Mouse (Mus musculus) retina, postnatal 7 days (tissue): ENCODE data around the gene Prom1.

Experiments used
- DNase-seq: peaks from one replicate; pipeline ENCODE4 v3.0.0-alpha.2; 2012; ENCODE audit warnings: low read depth, low spot score

The Prom1 gene

DNA sequence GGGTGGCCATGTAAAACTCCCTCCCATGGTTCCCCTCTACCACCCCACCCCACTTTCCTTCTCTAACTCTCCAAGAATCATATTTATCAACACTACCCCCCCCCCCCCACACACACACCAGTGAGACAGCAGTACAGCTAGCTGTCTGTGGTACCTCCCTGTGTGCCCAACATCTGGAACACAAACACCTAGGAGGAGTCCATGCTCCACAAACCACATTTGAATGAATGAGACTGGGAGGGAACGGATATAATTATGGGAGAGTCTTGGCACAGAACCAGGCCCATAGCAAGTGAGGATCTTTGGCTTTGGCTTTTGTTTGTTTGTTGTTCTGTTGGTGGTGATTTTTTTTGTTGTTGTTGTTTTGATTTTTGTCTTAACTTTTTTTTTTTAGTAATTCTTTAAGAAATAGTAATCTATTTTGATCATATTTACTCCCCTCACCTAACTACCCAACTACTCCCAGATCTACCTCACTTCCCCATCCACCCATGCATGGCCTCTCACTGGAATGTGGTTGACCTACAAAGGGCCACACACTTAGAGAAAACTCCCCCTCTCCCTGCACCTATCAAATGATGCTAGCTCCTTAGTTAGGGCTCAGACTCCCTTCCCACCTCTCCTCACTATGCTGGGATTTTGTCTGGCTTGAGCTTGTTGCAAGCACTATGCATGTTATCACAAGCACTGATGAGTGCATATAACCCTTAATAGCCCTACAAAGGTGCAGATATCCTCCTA, 124.8 kb downstream of the Prom1 start:
- DNase-seq = no peak

DNA sequence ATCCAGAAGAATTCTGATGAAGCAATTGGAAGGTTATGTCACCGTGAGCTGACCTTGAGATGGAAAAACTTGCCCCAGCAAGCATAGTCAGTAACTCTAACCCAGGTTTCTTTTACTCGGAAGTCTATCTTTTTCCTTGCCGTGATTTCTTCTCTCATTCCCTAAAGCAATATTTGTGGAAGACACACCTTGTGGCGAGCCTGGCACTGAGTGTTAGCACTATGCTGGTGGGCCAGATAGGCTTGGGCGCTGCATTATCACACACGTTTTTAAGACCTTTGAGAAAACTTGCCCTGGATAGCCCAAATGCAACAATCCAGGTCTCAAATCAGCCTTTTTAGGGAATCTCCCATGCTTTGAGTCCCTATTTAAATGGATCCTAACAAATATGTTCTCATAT, 127.7 kb downstream of the Prom1 start:
- no peak for DNase-seq

DNA sequence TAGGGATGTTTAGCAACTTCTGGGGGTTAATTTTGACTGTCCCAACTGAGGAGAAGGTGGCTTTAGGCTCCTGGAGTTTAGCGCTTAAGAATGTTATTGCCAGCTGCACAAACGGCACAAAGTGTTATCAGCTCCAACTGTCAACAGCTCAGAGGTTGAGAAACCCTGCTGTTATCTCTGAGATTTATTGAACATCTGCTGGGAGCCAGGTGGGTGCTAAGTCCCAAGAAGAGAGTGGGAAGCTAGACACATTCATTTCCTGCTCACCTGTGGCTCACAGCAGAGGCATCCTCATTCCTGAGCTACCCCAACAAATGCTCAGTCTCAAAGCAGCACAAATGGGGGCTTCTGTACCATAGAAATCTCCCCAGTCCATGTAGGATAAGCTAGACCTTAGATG, 130.7 kb downstream of the Prom1 start:
- DNase-seq = no peak

DNA sequence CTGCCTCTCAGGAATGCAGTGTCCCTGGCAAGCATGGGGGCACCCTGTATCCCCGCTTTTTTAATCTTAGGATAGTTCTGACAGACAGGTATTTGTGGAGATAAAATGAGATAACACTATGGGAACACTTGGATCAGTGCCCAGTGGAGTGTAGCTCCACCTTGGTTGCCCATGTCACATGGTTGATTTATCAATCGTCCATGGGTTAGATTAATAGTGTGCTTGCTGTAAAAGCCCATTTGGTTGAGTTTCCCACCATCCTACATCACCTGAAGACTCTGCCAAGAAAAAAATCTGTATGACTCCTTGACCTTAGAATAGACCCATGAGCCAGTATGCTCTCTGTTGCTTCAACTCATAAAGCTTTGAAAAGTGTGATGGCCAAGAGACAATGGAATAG, 131.3 kb downstream of the Prom1 start:
- DNase-seq = no peak

DNA sequence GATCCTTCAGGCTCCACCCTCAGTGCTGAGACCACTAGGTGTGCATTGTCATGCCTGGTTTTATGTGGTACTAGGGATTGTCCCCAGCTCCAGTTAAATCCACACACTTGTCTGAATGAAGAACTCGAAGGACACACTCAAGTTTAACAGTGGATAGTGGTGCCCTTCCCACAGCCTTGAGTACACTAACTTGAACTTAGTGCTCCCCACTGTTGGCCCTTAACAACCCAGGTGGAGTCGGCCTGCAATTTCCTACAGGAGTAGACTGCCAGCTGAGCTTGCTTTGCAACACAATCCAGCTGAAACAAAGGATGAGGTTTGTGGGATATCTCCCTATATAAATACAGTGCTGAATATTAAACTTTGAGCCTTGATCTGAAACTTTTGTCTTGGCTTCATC, 133.2 kb downstream of the Prom1 start:
- DNase-seq = no peak

DNA sequence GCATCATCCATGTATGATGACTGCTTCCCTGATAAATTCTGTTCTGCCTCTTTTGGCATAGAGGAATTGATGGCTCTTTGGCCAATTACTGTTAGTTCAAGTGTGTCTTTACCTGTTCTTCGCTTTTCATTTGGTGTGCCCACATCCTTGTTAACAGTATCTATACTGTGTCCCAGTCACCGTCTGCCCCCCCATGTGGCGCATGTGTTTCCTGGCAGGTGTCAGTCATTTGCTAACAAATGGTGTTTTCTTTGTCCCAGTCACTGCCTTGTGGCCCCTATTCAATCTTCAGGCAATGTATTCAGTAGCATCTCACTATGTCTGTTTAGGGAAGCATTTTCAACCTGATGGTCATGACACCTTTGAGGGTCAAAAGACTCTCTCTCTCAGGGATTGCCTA, 140.8 kb downstream of the Prom1 start:
- DNase-seq = no peak

DNA sequence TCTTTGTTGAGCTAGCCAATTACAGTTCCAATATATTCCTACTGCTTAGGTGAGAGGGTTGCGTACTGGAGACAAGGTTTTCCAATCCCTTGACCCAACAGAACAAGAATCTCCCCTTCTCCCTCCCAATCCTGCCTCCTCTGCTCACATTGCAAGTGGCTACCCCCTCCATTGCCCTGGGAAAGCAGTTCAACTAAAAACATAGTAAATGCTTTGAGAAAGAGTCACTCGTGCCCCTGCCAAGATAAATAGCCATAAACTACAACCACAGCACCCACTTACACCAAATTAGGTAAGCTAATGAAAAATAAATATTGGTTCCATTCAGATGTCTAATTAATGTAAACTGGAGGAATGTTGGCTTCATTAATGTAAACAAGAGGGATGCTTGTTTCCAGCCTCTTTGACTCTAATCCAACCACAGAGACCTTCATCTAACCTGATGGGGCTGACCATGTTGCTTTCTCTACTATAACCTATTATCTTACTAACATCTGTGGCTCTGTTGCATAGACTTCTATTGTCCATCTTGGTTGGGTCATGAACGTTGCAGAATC, 141.9 kb downstream of the Prom1 start:
- DNase-seq = no peak

DNA sequence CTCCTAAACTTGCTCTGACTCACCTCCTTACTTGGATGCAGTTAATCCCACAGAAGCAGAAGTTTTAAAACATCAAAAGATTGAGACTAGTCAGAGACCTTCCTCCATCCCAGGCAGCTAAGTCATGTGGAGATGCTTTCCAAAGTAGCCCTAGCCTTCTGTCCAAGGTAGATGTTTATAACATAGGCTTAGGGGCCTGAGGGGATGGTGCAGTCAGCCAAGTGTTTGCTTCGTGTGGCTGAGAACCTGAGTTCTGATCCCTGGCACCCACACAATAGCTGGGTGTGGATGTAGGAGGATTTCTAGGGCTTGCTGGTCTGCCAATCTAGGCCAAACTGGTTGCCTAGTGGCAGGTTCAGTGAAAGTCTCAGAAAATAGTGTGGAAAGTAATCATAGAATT, 148.6 kb downstream of the Prom1 start:
- DNase-seq = no peak

DNA sequence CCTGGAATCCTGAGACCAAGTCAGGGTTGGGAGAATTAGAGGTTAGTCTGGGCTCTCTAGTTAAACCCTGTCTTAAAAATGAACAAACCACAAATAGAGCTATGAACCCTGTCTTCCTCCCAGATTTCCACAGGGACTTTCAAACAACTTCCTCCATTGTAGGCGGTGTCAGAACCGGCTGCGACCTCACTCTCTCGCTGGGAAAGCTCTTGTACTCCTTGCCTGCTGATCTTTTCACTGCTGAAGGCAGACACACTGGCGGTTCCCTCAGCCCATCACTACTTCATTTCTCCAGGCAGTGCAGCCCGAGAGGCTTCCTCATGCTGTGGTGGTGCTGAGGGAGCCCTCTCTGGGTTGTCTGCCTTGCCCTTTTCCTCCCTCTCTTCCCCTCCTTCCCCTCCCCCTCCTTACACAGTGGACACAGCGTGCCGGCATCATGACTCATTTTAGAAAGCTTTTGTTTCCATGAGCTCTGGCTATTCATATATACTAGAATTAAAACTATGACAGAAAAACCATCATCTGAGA, 153.0 kb downstream of the Prom1 start:
- DNase-seq = no peak

DNA sequence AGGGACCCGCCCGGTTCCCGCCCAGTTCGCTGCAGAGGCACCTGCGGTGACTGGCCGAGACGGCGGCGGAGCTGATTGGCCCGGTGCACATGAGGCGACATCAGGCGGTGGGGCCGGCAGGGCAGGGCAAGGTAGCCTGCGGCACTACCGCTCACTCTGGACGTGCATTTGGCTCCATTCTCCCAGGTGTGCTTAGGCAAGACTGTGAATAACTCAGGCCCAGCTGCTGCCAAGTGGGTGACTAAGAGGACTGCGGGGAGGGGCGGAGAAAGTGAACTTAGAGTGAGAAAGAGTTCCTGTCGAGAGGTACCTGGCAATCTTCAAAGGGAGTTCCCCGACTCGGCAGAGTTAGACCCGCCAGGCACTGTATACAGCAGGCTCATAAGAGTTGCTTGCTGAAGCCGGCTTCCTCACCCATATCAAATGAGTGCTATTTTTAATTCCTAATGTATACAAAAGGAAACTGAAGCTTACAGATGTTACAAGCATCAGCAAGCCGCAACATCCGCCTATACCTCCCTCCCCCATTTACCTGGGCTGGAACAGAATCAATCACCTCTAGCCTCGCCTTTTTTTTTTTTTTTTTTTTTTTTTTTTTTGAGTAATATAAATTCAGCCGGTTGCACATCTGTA, 153.6 kb downstream of the Prom1 start:
- DNase-seq = no peak

DNA sequence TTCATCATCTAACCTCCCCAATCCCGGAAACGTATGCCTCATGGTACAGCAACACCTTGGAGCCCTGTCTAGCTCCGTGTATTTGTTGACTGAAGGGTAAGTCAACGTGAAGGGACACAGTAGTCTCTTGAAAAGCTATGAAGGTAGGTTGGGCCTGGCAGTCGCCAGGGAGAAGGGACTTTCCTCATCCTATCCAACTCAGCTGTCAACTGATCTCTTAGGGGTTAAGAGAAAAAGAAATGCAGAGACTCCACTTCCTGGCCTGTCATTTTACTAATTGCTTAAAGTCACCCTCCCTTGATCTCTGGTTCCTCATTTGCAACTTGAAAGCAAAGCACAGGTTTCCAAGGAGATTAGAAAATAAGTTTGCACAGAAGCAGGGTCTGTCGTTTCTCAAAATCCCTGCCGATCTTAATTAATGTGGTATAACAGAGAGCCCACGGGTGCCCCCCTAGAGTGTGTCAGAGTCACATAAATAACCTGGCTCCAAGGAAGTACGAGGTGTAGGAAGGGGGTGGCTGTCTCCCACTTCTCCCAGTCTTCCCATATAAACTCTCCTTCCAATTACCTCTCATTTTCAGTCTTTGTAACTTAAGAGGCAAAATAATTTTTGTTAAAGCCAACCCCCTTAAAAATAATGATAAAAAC, 154.4 kb downstream of the Prom1 start:
- no peak for DNase-seq
